Mouse (Mus musculus) cerebellum, adult 18-20 months (tissue): ENCODE data around the gene Pex19.

Experiments used
- DNase-seq, 2 experiments: peaks; one replicate each; pipeline ENCODE4 v3.0.0; 2021

The Pex19 gene

DNA sequence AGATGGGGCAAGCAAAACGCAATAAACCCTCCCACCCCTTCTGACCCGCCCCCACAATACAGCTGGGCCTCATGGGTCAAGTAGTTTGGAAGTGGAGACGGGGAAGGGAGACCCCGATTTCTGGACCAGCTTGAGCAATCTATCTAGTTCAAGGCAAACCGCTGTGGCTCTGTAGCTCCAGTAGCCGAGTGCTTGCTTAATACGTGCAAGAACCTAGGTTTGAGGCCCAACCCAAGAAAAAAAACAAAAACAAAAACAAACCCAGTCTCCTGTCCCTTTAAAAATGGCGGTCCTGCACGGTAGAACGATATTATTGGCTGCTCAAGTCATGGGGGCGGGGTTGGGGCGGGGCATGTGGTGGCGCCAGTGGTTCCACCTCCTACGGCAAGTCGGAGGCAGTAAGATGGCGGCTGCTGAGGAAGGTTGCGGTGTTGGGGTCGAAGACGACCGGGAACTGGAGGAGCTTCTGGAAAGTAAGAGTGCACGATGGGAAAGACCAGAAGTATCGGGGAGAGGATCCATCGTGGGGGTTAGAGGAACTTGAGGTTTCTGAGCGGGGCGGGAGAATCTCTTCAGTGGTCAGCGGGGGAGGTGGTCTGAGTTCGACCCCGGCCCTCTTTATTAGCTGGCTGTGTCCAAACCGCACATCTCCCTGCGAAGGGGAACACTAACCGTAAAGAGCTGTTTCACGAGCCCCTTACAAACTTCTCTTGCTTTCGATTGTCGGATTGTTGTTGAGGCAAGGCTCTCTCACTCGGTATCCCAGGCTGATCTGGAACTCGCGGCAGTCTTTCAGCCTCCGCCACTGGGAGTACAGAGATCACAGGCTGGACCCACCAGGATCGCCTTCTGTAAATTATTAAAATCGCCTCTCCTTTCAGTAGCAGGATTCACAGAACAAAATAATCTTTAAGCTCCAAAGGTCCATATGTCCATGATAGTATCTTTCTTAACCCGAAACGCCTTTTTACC lies at the start of gene Pex19:
TSS of gene Pex19 (plus strand) at position 380 of the 972 bp plus-strand sequence.
- DNase-seq, result peak; percentile 83 to 84

DNA sequence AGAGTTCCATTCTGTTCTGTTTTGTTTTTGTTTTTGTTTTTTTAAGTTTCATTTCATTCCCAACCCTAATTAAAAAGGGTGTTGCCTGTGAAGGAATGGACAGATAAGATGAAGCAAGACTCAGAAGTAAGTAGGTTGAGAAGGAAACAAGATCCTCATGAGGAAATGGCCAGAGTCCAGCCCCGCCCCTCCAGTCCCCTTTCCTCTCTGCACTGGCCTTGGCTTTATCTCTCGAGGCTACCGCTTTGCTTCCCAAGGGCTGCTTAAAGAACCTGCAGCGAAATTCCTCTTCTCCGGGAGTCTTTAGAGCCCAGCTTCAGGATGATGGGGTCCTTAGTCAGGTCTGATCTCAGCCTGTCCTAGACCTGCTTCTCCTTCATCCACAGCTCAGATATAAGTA lies 48.6 kb upstream of the Pex19 start:
- no peak for DNase-seq

DNA sequence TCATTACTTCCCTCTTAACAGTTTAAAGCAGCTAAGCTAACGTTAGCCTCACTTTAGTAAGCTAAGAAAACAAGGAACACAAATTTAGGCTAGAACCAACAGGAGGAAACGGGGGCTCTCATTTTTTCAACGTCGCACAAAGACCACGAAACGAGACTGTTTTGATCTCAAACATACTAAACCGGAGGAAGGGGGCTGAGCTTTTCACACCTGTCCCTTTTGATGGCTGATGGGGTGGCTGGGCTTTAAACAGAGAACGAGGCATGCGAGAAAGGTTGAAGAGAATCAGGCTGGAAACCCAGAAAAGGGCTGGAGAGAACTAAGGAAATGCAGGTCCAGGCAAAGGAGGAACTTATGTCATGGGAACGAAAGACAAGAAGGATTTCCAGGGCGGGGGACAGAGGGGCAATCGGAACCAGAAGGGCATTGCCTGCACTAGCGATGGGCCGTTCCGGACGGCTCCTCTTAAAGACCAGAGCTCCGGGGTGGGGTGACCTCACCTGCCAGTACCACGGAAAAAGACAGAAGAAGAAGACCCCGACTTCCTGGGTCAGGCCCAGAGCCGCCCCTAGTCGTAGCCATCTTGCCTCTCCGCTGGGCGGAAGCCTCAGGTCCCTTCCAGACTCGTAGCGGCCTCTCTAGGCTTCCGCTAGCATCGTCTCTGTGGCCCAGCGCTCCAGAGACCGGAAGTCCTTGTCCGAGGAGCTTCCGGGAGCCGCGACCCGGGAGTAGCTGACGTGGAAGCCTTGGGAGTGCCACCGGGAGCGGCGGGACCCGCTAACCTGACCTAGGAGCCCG lies 44.3 kb upstream of the Pex19 start, which contains the start of the genes Copa and Ncstn:
TSS of gene Copa (plus strand) at position 429 of the 798 bp plus-strand sequence.
TSS of gene Ncstn (minus strand) at position 695 of the 798 bp plus-strand sequence.
- DNase-seq, result peak; percentile 93

DNA sequence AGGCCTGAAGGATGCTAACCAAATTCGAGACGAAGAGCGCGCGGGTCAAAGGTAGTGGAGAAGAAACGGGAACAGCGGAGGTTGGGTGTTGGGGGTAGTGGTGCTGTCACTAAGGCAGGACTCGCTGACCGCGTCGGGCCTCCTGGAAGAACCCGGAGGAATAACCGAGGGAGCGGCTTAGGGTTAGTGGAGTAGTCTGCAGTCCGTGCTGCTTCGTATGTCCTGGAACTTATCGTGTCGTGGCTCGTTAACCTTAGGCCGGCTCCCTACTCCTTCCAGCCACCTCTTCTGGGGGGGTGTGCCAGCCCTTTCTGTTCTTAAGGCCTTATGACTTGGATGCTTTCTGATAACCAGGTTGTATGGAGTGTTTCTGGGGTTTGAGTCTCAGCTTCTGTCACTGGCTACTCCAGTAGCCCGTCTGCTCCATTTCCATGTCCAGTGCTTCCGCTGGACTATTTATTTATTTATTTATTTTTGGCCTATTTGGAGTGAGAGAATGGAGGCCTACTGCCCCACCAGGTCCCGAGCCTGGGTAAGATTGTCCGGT lies 43.6 kb upstream of the Pex19 start:
- DNase-seq, result no peak

DNA sequence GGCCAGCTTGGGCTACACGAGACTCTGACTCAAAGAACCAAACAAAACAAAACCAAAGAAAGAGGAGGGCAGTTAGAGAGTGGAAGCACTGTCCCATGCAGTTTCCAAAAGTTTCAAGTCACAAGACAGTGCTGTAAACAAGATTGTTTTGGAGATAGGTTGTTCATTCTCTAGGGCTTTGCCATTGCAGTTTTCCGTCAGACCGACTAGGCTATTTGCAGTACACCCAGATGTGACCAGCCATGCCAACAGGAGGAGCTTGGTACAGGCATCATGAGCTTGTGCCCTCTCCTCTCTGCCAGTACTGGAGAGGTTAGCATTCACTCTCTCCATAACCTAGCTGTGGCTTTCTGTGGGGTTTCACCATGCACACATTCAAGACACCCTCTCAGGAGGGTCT lies 33.0 kb upstream of the Pex19 start:
- no peak for DNase-seq

DNA sequence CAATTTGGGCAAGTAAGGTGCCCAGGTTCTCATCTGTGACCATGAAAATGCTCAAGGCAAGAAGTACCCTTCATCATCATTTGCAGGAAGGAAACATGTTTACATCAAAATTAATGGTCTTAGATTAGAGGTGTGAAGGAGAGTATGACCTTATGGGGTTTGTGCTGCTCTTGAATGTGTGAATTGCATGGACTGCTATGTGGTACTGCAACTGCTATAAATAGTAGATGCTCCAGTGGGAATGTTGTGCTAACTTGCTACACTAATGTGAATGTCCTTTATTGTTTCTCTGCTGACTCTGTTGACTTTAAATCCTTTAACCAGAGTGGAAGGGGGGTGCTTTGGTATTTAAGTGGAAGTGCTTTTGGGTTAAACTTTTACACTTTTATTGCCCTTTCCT lies 32.3 kb upstream of the Pex19 start:
- DNase-seq, result no peak

DNA sequence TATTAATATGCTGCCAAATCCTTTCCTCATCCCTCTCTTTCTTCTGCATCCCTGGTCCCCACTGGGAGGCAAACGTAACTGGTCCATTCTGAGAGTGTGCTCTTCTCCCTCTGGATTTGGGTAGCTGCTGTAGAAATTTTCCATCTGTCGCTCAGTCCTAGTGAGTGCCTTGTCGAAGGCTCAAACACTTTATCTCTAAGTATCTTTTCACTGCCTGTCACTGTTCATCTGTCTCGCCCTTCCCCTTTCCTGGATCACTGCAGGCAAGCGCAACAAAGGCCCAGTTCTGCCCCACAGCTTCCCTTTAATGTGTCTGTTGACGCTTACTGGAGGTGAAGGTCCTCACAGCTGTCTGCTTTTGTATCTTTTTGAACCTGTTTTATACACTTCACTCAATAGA lies 31.4 kb upstream of the Pex19 start:
- no peak for DNase-seq

DNA sequence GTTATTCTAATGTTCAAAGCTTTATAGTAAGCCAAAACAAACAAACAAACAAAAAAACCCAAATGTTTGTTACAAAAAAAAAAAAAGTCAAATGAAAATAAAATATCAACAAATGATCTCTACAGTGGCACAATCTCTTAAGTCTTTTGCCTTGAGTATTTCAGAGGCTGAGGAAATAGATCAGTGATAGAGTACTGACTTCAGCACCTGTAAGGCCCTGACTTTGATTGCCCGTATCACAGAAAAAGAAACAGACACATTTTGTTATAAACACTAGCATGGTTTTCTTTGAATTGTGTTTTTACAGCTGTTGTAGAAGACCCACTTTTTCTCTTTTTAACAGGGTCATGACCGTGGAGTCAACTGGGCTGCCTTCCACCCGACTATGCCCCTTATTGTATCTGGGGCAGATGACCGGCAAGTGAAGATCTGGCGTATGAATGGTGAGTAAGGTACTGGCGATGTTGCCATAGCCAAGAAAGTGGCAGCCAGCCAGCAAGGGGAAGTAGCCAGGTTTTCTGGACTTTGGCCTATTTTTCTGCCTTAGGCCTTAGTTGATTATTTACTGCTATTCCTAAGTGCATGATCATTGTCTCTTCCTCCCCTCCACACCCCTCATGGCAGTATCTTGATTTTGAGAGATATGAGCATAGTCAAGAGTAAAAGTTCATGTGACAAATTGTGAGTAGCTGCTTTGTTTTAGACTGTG lies 27.1 kb upstream of the Pex19 start:
- DNase-seq, result peak; percentile 46 to 49

DNA sequence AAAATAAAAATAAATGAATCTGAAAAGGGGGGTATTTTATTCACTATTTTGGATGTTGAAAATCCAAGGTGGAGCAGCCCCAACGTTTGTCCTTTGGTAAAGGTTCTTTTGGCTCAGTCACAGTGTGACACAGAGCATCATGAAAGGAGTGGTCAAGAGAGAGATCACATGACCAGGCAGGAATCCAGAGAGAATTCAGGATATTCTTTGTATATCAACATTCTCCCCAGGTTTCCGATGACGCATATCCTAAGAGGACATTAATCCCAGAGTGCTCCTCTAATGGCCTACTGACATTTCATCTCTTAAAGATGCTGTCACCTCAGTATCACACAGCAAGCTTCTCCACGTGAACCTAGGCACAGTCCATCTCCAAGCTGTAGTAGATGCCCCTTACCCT lies 22.9 kb upstream of the Pex19 start:
- DNase-seq, result no peak

DNA sequence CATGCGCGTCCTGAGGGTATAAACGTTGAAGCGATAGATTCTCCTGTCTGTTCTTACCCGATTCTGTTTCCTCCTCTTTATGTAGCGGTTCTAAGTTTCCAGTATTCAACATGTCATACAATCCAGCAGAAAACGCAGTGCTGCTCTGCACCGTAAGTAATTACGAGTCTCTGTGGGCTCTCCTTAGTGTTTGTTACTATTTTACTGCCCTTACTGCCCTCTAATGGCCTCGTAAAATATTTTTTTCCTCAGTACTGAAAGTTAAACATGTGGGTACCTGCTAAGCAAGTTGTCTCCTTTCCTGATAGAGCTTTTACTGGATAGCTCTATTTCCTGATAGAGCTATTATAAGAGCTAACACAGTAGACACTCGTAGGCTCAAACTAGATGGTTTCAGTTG lies 21.5 kb upstream of the Pex19 start:
- no peak for DNase-seq

DNA sequence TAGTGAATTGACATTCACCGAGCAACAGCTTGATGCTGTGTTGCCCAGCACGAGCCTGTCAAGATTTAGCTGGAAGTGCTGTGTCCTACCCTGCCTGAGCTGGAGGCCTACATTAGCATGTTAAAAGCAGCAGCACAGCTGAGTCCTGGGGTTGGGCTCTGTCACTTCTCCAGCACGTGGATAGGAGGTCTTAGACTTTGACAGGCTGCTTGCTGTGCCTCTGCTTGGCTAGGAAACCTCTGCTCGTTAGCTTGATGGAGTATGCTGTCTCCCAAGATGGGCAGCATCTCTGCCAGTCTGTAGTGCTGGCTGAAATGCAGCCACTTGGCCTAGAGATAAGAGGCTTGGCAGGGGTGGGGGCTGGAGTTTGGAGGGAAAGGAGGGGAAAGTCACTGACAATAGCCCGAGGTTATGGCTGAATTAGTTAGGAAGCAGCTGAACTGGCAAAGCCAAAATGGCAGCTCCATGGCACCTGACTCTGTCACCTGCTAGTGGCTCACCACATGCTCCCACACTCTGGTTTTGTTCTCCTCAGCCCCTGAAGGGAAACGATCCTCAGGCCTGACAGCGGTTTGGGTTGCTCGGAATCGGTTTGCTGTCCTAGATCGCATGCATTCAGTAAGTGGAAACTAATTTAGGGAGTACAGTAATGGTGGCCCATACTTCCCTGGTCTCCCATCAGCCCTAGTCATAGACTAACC lies 18.6 kb upstream of the Pex19 start:
- no peak for DNase-seq

DNA sequence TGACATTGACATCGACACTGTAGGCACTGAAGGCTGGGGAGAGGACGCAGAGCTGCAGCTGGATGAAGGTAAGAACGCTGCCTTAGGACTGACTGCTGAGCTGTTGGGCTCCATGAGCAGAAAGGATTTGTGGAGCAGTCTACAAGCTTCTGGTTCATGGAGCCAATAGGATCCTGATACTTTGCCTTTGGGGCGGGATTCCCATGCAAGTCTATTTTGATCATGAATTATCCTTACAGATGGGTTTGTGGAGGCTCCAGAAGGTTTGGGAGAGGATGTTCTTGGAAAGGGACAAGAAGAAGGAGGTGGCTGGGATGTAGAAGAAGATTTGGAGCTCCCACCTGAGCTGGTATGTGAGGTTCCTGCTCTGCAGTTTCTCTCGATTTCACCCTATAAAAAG lies 9.6 kb upstream of the Pex19 start:
- no peak for DNase-seq

DNA sequence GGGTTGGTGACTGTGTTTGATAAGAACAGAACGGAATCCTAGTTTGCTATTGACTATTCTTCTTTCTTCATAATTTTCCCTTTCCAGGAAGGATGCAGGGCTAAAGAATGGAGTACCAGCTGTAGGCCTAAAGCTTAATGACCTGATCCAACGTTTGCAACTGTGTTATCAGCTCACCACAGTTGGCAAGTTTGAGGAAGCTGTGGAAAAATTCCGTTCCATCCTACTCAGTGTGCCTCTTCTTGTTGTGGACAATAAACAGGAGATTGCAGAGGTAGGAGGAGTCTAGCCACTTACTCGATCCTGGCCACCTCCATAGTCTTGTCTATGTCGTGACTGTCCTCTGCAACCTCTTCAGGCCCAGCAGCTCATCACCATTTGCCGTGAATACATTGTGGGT lies 7.5 kb upstream of the Pex19 start:
- DNase-seq, result no peak

DNA sequence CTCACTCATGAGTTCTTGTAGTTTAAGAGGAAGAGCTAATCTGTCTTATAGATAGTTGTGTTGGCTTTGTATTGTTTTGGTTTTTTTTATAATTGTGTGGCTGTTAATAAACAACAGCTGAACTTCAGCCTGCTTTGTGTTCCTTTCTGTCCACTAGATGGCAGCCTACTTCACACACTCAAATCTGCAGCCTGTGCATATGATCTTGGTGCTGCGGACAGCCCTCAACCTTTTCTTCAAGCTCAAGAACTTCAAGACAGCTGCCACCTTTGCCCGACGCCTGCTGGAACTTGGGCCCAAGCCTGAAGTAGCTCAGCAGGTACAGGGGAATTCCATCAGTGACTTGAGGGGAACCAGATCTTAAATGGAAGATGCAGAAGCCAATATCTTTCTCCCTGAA lies 6.8 kb upstream of the Pex19 start:
- DNase-seq, result peak; percentile 51 to 59

DNA sequence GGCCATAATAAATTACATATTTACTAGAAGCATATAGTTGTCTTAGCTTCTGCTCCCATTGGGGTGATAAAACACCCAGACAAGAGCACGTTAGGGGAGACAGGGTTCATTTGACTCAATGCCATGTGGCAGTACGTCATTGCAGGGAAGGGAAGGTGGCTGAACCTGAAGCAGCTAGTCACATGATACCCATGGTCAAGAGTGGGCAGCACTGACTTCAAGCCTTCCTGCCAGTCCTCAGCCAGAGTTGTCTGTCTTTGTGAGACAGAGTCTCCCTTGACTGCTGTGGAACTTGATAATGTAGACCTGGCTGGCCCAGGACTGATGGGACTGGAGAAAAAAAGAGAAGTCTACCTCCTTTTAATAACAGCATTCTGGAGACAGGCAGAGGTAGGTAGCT lies 3.9 kb upstream of the Pex19 start:
- no peak for DNase-seq

DNA sequence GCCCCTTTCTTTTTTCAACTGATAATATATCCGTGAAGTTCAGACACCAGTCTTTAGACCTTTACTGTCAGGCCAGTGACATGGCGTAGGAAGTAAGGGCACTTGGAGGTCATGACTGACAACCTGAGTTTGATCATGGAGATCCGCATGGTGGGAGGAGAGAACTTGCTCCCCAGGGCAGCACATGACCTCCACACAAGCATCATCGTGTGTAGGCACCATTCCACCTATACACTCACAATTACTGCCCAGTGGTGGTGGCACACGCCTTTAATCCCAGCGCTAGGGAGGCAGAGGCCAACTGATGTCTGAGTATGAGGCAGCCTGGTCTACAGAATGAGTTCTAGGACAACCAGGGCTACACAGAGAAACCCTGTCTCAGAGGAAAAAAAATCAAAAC lies 2.0 kb upstream of the Pex19 start:
- no peak for DNase-seq

DNA sequence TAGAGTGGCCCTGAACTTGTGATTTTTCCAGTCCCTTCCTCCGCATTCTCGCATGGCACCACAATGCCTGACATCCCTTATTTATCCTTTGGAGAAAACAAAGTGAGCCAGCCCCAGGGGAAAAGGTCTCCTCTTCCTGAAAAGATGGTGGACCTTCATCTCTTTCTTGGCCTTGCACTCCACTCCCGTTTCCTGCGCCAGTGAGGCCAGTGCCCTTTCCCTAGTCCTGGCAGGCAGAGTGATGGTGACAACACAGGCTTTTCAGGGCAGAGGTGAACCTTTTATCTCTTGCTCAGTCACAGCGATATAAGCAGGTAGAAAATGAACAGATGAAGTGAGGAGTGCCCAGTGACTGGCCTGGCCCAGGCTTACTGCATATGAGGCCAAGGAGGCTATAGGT lies 932 bp downstream of the Pex19 start:
- DNase-seq, result no peak

DNA sequence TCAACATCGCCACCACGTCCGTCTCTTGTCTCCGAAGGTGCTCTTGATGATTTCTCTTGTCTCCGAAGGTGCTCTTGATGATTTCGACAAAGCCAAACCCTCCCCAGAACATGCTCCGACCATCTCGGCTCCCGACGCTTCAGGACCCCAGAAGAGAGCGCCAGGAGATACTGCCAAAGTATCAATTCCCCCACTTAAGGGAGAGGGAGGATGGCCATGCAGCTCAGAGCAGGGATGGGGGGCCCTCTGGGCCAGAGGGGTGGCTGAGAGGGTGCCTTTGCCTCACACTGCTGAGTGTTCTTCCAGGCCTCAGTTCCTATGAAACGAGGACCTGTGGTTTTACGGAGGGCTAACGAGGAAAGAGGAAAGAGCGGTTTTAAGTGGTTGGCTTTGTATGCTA lies 2.0 kb downstream of the Pex19 start:
- DNase-seq, result no peak

DNA sequence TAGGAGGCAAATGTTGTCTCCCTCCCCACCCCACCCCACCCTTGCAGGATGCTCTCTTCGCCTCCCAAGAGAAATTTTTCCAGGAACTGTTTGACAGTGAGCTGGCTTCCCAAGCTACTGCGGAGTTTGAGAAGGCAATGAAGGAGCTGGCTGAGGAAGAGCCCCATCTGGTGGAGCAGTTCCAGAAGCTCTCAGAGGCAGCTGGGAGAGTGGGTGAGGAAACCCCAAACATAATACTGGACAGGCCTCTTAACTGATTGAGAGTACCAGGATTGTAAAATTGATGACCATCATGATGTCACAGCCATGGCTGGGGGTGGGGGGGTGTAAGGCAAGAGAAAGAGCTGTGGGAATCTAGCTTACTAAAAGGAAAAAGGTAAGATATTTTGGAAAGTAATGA lies 2.6 kb downstream of the Pex19 start:
- no peak for DNase-seq

DNA sequence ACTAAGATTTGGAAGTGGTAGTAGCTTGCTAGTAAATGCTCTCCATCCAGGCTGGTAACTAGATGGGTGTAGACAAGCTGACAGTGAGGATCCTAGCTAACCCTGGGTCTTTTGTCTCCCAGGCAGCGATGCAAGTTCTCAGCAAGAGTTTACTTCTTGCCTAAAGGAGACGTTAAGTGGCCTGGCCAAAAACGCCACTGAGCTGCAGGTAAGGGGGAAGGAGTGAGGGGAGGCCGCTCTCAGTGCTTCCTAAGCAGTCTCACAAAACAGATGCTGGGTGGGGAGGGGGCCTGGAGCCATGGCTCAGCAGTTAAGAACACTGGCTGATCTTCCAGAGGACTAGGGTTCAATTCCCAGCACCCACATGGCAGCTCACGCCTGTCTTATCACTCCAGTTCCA lies 3.2 kb downstream of the Pex19 start:
- no peak for DNase-seq

DNA sequence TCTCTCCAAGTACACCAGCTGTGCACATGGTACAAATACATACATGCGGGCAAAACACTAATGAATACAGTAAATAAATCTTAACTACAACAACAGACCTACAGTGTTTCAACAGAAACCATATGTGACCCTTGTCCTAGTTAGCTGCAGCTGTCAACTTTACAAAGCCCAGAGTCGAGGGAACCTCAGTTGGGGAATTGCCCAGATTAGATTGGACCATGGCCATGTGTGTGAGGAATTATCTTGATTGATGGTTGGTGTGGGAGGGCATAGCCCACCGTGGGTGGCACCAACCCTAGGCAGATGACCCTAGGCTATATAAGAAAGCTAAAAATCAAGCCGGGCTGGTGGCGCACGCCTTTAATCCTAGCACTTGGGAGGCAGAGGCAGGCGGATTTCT lies 5.8 kb downstream of the Pex19 start:
- DNase-seq, result no peak

DNA sequence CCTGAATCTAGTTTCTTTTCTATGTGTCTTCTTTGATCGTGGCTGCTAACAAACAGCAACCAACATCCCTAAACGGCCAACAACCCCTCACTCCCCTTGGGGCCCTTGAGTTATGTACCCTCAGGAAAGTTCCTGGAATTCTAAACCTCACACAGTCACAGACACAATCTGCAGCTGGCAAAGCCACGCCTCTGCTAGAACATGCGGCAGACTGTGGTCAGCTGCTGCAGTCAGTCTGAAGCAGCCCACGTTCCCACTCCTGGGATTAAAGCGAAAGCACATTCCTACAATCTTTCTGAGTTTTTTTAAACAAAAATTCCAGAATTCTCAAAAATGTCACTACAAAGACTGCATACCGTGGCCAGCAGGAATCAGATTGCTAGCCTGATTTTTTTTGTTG lies 7.0 kb downstream of the Pex19 start:
- no peak for DNase-seq
